Mouse (Mus musculus): ENCODE results near the gene Cnnm2.
"Not testable (repeated sequence)": the region's sequence is repeated elsewhere in the genome, so short reads cannot be mapped to it uniquely, and the experiment has no call there.

Gene Cnnm2

GRCm38 (mm10) chr19:46760375-46761160 is 828 bp upstream of the Cnnm2 start:
- DNase-seq, result no peak

- no peak for DNase-seq
Measured at GRCm38 (mm10) chr19:46761971-46762290, 535 bp downstream of the Cnnm2 start.

DNA sequence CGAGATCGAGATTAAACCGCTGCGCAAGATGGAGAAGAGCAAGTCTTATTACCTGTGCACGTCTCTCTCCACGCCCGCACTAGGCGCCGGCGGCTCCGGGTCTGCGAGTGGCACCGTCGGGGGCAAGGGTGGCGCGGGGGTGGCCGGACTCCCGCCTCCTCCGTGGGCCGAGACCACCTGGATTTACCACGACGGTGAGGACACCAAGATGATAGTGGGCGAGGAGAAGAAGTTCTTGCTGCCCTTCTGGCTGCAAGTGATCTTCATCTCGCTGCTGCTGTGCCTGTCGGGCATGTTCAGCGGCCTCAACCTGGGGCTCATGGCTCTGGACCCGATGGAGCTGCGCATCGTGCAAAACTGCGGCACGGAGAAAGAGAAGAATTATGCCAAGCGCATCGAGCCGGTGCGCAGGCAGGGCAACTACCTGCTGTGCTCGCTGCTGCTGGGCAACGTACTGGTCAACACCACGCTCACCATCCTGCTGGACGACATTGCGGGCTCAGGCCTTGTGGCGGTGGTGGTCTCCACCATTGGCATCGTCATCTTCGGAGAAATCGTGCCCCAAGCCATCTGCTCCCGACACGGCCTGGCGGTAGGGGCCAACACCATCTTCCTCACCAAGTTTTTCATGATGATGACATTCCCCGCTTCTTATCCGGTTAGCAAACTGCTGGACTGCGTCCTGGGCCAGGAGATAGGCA is 1.0 kb downstream of the Cnnm2 start:
- peak; percentile 70 for DNase-seq

DNA sequence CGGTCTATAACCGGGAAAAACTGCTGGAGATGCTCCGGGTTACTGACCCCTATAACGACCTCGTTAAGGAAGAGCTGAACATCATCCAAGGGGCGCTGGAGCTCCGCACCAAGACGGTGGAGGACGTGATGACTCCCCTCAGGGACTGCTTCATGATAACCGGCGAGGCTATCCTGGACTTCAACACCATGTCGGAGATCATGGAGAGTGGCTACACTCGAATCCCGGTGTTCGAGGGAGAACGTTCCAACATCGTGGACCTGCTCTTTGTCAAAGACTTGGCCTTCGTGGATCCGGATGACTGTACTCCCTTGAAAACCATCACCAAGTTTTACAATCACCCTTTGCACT is 1.6 kb downstream of the Cnnm2 start:
- no peak for DNase-seq

DNA sequence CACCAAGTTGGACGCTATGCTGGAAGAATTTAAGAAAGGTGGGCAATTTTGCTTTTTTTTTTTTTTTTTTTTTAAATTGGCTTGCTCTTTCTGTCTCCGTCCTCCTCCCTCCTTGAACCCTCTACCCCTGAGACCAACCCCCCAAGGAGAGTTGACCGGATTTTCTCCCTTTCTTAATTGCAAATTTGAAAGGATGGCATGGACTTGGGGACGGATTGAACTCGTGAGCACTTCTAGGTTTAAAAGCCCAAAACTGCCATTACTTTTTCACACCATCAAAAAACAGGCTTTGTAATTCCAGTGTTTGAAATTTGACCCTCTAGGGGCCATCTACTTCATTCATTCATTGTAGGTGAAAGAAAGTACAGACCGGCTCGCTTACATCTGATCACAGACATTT is 2.0 kb downstream of the Cnnm2 start:
- no peak for DNase-seq

- no peak for DNase-seq
Measured at GRCm38 (mm10) chr19:46763932-46764762, 2.8 kb downstream of the Cnnm2 start.

DNA sequence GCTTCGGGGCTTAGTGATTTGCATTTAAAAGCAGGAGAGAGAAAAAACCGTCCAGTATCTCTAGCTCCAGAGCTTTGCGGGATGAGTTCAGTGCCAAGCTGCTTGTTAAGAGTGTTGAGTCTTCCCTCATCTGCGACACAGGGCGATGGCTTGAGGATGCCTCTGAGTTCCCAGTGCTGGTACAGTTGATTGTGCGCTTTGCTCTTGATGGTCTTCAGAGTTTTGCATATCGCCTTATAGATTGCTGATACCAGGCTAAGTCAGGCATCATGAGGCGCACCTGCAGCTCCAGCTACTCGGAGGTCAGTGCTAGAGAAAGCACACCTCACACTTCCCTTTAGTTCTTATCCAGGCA is 3.3 kb downstream of the Cnnm2 start:
- no peak for DNase-seq

GRCm38 (mm10) chr19:46766125-46766524 is 4.7 kb downstream of the Cnnm2 start:
- peak; percentile 47 for DNase-seq

- no peak for DNase-seq
Measured at GRCm38 (mm10) chr19:46769759-46770158, 8.4 kb downstream of the Cnnm2 start.

DNA sequence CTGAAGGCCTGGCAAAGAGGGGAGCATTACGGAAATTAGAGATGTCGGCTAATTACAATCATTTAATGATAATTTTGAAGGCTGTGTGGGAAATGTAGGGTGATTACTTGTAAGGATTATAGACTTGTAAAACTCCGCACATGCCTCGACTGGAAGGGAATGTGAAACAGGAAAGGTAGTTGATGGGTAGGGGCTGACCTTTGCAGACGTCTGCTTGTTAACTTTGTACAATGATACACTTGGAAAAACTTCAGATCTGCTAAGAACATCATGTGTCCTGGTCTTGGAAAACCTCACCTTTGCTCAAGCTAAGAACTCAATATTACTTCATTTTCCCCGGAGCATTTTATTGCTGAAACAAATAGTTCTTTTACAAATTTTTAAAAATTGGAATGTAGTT is 10.4 kb downstream of the Cnnm2 start:
- DNase-seq, result no peak

- no peak for DNase-seq
Measured at GRCm38 (mm10) chr19:46776391-46776790, 15.0 kb downstream of the Cnnm2 start.

DNA sequence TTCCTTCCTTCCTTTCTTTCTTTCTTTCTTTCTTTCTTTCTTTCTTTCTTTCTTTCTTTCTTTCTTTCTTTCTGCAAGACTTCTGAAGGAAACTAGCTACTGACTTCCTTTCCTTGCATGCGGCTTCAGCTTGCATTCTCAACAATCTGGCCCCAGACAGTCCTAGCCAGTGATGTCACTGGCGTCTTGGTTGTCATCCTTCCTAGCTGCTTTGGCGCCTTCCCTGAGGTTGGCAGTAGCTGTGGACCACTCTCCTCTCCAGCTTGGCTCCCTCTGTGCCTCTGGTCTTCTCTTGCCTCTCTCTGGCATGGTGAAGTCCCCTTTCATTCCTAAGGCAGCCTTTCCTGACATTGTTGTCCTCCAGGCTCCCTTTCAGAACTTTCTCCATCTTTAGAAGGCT is 15.5 kb downstream of the Cnnm2 start:
- no peak for DNase-seq

DNA sequence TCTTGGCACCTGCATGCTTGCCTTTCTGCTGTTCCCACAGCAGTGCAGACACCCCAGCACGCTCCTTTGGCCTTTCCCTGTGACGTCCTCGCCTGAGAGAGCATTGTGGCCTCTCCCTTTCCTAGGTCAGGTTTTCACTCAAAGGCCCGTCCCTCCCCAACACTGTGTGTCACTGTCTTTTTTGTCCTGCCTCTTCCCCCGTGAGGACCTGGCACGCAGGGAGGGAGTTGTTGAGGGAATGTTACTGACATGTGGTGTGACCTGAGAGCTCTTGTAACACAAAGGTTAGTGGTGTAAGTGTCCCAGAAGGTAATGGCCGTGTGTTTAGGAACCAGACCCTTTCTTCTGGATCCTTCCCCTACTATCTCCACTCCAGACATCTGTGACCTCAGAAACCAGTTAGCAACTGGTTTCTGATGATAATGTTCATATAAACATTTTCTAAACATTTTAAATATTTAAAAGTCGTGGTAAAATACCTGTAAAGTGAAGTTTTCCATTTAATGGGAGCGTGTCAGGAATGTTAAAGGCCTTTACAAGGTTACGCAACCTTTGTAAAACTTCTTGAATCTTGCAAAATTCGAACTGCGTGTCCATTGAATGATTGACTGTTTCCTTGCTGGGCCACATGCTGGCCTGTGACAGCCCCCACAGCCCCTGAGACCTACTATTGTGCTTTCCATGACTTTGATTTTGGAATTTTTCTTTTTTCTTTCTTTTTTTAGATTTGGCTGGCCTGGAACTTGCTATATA is 16.7 kb downstream of the Cnnm2 start:
- DNase-seq, result no peak

GRCm38 (mm10) chr19:46779130-46779529 is 17.7 kb downstream of the Cnnm2 start:
- not testable (repeated sequence) for DNase-seq

DNA sequence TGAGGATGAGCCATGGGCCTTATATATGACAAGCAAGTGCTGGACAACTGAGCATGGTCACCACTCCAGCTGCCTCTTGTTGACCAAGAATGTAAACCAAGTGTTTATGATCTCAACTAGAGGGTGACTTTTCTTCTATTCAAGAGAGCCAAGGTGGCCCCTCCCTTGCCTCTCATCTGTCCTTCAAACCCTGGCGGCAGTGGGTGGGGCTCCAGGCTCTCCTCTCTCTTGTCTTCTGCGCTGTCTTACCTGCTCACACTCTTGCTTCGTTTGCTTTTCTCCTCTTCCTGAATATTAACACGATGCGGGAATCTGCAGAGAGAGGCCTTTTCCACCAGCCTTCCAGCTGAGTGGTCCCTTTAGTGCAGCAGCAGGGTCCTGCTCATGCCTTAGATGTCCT is 22.6 kb downstream of the Cnnm2 start:
- DNase-seq, result no peak

GRCm38 (mm10) chr19:46784502-46784901 is 23.1 kb downstream of the Cnnm2 start:
- DNase-seq, result no peak

GRCm38 (mm10) chr19:46785633-46786032 is 24.2 kb downstream of the Cnnm2 start:
- DNase-seq, result no peak

DNA sequence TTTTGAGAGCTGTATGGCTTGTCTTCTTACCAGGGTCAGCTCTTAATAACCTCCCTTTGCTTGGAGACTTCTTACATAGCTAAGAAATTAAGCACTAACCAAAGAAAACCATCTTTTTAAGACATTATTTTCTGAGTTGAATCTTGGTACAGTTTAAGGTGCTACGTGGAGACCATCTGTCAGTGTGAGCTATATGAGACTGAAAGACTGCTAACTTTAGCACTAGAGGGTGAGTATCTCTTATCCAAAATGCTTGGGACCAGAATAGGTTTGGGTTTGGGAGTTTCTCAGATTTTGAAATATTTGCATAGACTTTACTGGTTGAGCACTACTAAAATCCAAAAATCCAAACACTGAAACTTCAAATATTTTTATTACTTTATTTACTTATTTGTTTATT is 28.4 kb downstream of the Cnnm2 start:
- DNase-seq, result no peak

DNA sequence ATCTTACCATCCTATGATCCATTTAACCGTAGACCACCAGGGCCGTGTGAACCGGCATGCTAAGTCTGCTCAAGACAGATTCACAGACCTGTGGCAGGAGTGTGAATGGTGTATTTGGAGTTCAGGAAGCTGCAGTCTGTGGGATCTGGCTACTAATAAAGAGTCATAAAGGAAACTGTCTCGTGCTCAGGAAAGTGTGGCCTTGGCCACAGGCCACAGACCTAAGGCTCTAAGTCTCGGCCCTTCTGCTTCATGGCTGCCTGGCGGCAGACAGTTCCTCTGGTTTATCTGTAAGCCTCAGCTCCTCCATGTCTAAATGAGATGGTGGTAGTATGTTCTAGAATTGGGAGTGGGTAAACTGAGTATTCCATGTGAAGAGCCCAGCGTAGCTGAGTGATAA is 30.0 kb downstream of the Cnnm2 start:
- no peak for DNase-seq

DNA sequence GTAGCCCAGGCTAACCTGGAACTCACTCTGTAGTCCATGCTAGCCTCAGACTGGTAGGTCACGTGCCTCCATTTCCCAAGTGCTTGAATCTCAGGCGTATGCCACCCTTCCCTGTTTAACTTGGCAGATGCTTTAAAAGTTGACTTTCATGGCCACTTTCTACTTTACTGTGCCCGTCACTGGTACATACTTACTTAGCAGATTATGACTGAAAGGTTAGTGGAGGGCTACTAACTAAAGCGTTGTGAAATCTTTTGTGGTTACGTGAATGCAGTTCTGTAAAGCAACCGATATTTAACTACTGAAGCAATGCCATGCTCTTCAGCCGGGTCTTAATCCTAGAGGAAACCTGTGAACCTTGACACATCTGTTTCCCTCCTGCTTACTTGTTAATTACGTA is 30.5 kb downstream of the Cnnm2 start:
- DNase-seq, result no peak

DNA sequence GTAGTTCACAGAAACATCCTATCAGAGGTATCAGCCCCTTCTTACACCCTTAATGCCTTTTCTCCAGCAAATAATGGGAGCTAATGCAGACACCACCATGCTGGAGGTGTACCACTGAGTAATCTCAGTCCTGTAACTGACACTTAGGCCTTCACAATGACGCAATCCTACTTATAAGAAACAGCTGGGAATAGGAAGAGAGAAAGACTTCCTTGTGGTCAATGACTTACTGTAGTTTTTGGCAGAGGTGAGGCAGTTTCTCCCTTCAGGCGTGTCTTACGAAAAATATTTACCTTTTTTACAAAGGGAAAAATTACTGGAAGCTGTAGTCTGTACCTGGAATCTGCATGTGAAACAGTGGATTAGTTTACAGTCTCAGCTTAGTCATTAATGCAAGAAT is 31.1 kb downstream of the Cnnm2 start:
- no peak for DNase-seq

DNA sequence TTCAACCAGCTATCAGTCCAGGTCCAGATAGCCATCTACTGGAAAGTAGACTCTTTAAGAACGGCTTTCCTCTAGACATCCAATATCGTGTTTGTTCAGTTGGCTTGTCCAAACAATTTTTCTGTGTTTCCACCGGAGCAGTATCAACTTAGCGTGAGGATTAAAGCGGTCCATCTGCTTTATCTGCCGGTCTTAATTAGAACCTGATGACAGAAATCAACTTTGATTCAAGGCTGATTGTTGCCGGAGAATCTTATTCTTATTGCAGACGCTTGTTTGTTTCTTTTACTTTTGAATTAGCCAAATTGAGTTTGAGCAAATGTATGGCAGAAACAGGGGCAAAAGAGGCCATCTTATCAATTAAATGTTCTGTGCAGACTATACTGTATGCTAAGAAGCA is 32.8 kb downstream of the Cnnm2 start:
- DNase-seq, result no peak

- DNase-seq, result no peak
Measured at GRCm38 (mm10) chr19:46799903-46800583, 38.6 kb downstream of the Cnnm2 start.
